Mouse (Mus musculus): Measurements from ENCODE around the gene Nme7.

Nme7 gene

DNA sequence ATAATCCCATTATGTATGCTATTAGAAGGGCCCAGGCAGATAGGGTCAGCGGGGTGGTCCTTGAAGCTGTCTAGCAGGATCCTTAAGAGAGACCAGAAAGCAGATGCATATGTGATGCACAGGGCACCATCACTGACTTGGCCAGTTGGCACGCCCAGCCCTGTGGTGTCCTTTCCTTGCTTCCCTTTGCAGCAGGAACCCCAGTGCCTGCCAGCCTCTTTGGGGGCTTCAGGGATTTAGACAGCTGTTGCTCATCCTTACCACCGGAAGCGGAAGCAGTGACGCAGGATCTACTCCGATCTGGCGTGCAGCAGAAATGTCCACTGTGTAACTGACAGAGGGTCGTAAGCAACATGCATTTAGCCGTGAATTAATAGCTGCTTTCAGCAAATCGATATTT lies 163.5 kb downstream of the Nme7 start:
- no peak for DNase-seq

DNA sequence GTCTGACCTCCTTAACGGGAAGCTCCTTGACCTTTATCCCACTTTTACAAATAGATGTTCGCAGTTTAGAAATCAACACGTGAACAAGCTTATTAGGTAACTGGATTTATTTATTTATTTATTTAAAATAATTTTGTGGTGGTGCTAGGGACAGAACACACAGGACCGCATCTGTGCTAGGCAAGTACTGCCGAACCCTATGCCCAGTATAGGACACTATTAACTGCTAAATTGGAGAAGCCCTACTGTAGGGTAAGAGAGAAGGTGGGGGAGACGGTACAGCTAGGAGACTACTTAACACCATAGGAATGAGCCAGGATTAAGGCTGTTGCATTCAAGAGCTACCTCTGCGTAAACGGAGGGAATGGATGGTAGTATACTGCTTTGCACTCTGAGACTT lies 164.4 kb downstream of the Nme7 start:
- DNase-seq, result no peak

DNA sequence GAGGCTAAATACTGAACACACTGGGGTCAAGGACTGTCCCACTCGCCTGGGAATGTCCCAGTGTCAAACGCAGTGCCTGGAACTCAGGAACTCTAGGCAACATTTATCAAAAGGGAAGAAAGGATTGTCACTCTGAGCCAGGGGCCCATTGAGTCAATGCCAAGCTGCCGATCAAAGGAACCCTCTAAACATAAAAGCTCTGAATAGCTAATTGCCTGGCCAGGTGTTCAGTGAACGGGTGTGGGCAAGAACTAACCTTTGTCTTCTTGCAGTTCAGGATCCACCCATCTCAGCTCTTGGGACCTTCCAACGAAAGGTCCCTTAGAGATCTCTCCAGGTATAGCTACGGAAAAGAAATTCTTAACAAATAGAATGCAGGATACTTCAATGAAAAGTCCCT lies 167.1 kb downstream of the Nme7 start:
- DNase-seq, result no peak

DNA sequence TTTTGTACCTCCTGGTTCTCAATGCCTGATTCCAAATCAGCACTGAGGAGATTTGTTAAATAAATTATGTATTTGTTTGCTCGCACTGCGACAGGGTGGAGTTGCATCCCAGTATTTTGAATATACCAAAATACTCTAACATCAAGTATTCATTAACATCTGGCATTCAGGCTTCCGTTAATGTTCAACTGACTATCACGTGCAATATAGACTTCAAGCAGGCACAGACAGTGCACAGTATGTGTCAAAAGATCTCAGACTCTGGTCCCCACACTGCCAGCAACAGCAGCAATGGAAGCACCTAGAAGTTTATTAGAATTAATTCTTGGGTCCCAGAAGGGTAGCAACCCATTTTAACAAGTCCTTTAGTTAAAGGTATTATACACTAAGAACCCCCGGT lies 167.7 kb downstream of the Nme7 start:
- DNase-seq, result no peak

DNA sequence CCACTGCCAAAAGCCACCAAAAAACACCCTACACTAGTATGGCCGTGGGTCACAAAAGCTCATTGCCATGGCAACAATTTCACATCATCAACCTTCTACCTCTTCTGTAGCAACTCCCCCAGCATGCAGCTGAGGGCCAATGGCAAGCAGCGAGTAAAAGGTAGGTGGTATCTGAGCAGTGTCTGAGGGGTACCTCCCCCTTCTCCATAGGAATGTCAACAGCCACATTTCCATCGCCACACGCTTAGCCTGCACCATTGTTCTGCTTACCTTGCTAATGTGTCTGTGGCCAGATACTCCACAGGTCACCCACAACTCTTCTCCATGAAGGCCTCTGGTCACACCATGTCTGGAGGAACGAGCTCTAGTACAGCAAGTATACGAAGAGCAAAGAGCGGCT lies 169.5 kb downstream of the Nme7 start:
- DNase-seq, result no peak

DNA sequence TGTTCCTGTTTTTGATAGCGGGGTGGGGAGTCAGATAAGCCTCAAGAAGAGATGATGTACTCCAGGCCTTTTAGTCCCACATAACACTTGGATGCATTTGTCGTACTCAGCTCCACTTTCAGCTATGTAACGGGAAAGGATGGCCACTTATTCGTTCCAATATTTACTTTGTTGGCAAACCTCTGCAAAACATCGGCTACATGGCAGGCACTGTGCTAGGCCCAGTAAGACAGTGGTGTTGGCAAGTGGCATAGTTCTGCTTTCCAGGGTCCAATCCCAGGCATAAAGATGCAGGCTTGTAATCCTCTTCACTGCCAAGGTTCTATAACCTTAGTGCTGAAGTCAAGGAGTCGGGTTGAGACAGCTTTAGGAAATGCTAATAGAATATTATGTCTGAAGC lies 170.4 kb downstream of the Nme7 start:
- no peak for DNase-seq

GRCm38 (mm10) chr1:164474778-164475511 lies 171.0 kb downstream of the Nme7 start:
- DNase-seq, result no peak

DNA sequence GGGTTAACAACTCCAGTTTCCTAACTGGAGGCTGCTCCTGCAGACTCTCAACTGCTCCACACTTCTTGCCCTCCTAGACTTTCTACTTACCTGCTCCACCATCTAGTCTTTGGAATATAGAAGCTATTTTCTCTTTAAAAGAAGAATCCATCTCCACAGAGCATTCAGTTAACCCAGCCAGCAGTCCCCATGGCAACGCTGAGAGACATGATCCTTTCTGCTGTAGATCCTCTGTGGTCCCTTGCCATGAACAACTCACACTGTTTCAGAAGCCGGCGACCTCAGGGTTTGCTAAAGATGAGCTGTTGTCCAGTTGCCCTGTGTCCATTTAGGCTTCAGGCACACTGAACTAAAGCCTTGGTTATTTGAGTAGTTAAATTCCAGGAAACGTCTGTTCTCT lies 172.0 kb downstream of the Nme7 start:
- no peak for DNase-seq

- DNase-seq, result no peak
Observed at GRCm38 (mm10) chr1:164480755-164481644, 177.1 kb downstream of the Nme7 start.

DNA sequence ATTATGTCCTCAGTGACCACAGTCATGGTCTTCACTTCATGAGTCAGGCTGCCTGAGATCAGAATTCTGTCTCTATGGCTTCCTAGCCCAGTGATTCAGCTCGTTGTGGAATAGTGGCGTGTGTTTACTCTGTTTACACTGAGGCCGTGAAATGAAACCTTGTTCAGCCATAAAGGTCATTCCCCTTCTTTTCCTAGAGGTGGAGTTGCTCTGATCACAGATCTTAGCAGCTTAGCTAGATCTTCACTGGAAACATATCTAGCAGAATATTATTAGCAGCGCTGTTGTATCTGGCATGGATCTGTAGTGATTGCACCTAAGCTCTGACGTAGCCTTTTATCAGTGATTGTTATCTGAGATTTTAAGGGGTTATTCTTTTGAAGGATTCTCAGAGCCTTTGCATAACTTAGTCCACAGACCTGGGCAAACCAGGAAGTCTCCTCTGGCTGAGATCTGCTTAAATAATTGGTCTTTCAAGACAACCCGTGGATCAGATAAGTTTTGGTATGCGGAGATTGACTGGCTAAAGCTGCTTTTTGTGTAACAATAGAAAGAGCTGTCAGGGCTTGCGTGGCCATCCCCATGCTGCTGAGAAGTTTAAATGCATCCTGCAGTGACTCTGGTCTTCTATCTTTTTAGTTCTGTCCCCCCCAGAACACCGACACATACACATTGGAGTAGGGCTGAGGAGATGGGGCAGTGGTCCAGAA lies 177.9 kb downstream of the Nme7 start:
- no peak for DNase-seq

DNA sequence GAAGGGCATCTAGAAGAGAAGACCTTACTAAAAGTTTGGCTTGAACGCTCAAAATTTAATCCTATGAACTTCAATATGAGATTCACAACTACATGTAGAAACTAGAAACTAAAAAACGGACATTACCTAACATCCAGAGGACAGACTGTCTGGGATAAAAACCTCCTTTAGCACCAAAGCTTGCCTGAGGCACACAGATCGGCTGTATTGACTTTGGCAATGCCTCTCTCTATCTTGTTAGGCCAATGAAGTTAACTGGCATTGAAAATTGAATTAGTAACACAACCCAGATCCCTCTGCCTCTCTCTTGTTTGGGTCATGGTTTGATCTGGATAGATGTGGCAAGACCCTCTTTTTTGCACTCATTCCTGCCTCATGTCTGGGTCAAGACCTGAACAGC lies 178.9 kb downstream of the Nme7 start:
- DNase-seq, result no peak

- no peak for DNase-seq
Observed at GRCm38 (mm10) chr1:164483728-164484127, 179.8 kb downstream of the Nme7 start.
